Mouse (Mus musculus) layer of hippocampus, adult 8-10 months (tissue): ENCODE data around the gene Dars. TPM values are rescaled to one million over a fixed set of nuclear protein-coding genes. Genes with fewer than 3 reads are reported as not detected.
"Not testable (repeated sequence)": the region's sequence is repeated elsewhere in the genome, so short reads cannot be mapped to it uniquely, and the experiment has no call there.

ENCODE experiments used
- DNase-seq, 2 experiments: peaks; one replicate each; pipeline ENCODE4 v3.0.0; 2022; ENCODE audit warnings: low spot score in 2 of 2
- total RNA-seq, 4 experiments: library from RNA; stranded (reverse); gene quantifications; 2 replicates each; pipeline ENCODE4 v1.2.4; 2022

The Dars gene
- total RNA-seq, 4 experiments from 2014 or later, result 67.1 to 69.8 (median 68.3) TPM

- DNase-seq, result no peak
Observed at GRCm38 (mm10) chr1:128344232-128344631, 72.9 kb downstream of the Dars start.

- no peak for DNase-seq
Observed at GRCm38 (mm10) chr1:128337708-128338320, 79.4 kb downstream of the Dars start.

DNA sequence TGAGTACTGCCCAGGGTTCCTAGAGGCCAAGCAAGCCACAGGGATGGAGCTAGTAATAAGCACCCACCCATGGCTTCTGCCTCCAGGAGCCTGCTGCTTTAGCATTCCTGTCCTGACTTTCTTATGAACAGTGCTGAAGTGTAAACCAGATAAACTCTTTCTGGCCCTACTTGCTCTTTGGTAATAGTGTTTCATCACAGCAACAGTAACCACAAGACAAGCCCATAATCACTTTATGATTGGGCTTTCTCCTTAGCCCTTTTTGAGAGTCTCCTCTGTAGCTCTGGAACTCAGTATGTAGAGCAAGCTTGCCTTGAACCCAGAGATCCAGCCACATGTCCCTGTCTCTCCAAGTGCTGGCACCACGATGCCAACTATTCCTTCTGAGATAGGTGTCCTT, 86.9 kb downstream of the Dars start:
- no peak for DNase-seq

DNA sequence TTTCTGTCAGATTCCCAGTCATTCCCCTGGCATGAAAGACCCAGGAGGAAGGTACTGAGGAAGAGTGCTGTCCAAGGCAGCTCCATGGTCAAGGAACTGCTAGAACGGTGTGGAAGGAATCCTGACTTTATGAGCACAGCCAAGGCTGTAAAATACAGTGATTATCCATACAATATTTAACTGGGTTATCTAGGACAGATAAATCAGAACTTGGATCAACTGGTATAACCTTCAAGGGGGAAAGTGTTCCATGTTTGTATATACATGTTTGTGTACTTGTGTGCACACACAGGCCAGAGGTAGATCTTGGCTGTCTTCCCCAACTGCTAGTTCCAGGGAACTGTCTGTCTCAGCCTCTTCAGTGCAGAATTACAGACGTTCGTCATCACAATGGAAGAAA, 89.0 kb downstream of the Dars start, which contains the start of gene Lct:
Gene Lct, minus strand, starts transcription at position 101 of the 400 bp plus-strand sequence.
- DNase-seq, result no peak

GRCm38 (mm10) chr1:128327165-128327564, 90.0 kb downstream of the Dars start:
- no peak for DNase-seq

GRCm38 (mm10) chr1:128324776-128325175, 92.4 kb downstream of the Dars start:
- DNase-seq, result peak in 1 of 2 experiments; percentile 25

GRCm38 (mm10) chr1:128323026-128323643, 94.0 kb downstream of the Dars start:
- DNase-seq, result no peak

- not testable (repeated sequence) for DNase-seq
Observed at GRCm38 (mm10) chr1:128319266-128319665, 97.9 kb downstream of the Dars start.

DNA sequence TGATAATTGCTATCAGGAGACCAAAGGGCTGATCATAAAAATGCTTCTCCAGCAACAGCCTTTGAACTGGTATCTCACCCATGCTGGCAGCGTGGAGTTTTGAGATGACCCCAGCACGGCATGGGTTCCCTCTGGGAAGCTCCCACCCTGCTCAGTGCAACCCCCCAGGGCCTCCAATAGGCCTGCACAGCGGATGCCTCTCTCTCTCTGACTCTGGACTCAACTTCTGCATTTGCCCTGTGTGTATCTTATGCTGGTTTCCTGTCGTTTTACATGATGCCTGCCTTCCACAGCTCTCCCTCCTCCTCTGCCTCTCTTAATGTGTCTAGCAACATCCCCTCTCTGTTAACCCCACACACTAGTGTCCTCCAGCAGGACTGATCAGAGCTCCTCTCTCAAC, 102.5 kb downstream of the Dars start:
- no peak for DNase-seq

Other genes starting within 250 kb of the Dars start
- gene Ubxn4, start 173.4 kb downstream of the Dars start, total RNA-seq, result 10 to 100 TPM; 56.1 to 62.0 (median 58.4) TPM
- gene Lct, start 89.0 kb downstream of the Dars start, total RNA-seq, result 10 to 100 TPM; 40.7 to 57.6 (median 47.9) TPM
- 10 to 100 TPM; 12.2 to 17.8 (median 14.1) TPM for gene Mcm6, start 57.7 kb downstream of the Dars start, total RNA-seq
- 1 to 10 TPM; 2.8 to 6.0 (median 5.6) TPM for gene Cxcr4, start 174.9 kb upstream of the Dars start, total RNA-seq